Mouse (Mus musculus) thymus, adult 2 months (tissue): Measurements from ENCODE around the gene Itgb1bp2.

Source experiments
- CTCF ChIP-seq: fragments of 200-500 bp; IDR thresholded peaks from 2 replicates; pipeline ENCODE4 v1.5.1; 2012; ENCODE audit warnings: mild to moderate bottlenecking, control low read depth, low read length, moderate library complexity, borderline replicate concordance; ENCODE audit not compliant: control insufficient read depth, poor library complexity, insufficient read depth; ENCODE audit errors: extremely low read depth
- POLR2A ChIP-seq: fragments of 200-500 bp; IDR thresholded peaks from 2 replicates; pipeline ENCODE4 v1.6.1; 2012; ENCODE audit warnings: mild to moderate bottlenecking, low read length, control low read depth, moderate library complexity; ENCODE audit not compliant: control insufficient read depth, poor library complexity, insufficient read depth; ENCODE audit errors: extremely low read depth

DNA sequence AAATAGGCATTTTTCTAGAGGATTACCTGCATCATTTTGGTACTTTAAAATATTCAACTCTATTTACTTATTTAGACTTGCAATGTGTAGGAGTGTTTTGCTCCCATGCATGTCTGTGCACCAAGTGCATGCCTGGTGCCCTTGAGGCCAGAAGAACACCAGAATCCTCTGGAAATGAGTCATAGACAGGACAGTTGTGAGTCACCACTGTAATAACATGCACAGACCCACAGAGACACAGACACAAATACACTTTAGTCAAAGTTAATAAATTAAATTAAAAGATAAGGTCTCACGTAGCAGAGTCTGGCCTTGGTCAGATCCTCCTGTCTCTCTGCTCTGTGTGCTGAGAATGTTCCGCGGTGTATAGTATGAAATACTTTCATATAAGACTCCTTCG lies 23.3 kb downstream of the Itgb1bp2 start:
- TF ChIP-seq CTCF (no peak), POLR2A (no peak)
